Mouse (Mus musculus) left cerebral cortex, postnatal 25 days (tissue): ENCODE data around the gene Vmn1r85. TPM values are rescaled to one million over a fixed set of nuclear protein-coding genes. Genes with fewer than 3 reads are reported as not detected.
"Not testable (repeated sequence)": the region's sequence is repeated elsewhere in the genome, so short reads cannot be mapped to it uniquely, and the experiment has no call there.

Experiments
- DNase-seq, 2 experiments: peaks; one replicate each; pipeline ENCODE4 v3.0.0; 2022; ENCODE audit warnings: low spot score in 2 of 2, mixed read lengths in 1 of 2
- intact Hi-C: fragments of 180-260 bp; cut with DNase I; formaldehyde crosslinking; loops from one replicate; pipeline ENCODE4 v1.15.1; 2025
- total RNA-seq, 2 experiments: library from RNA; stranded (reverse); gene quantifications; 2 replicates each; pipeline ENCODE4 v1.2.3; 2021

The Vmn1r85 gene
- not detected for total RNA-seq

DNA sequence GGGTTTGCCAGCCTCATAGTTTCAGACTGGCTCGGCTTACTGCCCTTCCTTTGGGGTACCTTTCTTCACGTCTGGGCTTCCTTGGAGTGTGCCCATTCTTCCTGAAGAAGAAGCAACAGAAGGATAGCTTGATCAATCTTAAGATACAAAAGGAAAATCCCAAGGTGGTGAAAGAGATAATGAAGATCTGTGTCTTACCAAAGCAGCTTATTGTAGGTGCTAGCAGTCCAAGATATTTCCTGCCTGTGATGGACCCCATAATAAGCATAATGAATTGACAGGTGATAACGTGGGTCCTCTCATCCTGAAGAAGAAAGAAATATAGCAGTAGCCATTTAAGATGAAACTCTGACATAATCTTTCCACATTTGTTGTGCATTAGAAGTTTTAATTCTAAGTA is at the start of gene Vmn1r85:
Gene Vmn1r85 (minus strand): TSS at position 101 of the 400 bp plus-strand sequence.
- DNase-seq, result no peak
- intact Hi-C loops, result no loop called here

DNA sequence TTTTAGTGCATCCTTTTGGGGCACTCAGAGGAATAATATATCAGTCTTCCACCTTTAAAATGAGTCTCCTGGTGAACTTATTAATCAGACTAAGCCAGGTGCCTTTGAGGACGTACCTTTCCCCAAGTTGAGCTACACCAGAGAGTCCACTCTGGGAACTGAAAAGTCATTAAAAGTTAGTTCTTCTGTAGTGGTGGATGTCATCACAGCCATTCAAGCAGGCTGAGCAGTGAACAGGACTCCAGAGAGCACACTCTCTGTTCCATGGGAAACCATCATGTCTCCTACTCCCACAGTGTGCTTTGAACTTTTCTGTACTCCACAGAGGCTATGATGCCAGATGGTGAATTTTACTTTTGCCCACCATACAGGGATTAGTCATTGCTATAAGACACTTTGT is 45.1 kb upstream of the Vmn1r85 start, which contains the start of gene Vmn1r87:
Gene Vmn1r87 (minus strand): TSS at position 101 of the 400 bp plus-strand sequence.
- DNase-seq, result no peak
- intact Hi-C loops, result no loop called here

DNA sequence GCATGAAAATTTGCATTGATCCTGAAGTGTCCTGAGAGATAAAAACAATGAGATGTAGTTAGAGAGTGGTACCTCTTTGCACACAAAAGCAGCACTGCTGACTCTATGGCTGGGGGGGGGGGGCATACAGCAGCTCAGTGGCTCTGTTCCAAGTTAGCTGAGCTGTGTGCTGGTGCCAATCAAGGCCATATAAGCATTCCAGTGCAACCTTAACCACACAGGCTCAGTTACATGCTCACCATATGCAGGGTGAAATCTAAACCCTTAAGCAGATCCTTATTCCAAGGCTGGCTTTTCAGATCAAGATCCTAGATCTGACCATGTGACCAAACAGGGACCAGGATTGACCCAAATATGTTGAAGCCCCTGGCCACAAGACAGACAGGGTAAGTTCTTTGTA is 42.4 kb upstream of the Vmn1r85 start:
- no peak for DNase-seq
- intact Hi-C loops, result no loop called here

DNA sequence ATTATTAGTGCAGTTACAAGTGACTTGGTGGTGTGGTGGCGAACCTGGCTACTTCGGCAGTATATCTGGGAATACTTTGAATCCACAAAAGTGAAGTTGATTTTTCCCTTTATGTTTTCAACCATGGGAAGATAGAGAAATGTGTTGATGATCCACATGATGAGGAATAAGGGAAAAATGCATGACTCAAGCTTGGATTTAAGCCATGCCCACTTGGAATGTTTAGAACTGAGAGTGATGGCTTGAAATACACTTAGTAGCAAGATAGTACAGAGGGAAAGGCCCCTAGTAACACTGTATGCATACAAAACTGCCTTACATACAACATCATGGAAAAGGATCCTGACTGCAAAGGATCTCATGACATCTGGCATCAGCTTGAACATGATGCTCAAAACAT is 36.9 kb upstream of the Vmn1r85 start:
- intact Hi-C loops, result no loop called here
- DNase-seq, result no peak

DNA sequence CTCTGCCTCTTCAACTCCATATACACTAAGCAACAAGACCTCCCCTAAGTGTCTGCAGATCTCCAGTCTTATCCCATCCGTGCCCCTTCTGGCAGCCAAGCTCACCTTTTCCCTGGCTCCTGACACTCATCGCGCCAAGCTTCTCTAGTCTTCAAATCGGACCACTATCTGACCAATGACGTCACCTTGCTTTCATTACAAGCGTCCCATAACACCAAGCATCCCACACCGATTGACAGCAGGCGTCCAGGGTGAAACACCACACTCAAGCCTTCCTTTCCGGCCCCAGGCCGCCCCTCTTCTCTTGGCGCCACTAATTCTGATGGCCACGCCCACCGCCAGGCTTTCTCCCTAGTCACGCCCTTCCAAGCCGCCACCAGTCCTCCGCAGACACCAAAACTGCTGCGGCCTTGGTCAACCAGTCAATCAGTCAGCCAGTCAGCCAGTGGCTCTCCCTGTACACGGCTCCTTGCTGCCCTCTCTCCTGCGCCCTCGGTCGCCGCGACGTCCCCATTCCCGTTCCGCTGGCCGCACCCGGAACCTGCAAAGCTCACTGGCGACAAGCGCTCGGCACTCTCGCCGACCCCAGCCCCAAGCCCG is 28.7 kb upstream of the Vmn1r85 start:
- intact Hi-C loops, DNase-seq: not testable (repeated sequence)

DNA sequence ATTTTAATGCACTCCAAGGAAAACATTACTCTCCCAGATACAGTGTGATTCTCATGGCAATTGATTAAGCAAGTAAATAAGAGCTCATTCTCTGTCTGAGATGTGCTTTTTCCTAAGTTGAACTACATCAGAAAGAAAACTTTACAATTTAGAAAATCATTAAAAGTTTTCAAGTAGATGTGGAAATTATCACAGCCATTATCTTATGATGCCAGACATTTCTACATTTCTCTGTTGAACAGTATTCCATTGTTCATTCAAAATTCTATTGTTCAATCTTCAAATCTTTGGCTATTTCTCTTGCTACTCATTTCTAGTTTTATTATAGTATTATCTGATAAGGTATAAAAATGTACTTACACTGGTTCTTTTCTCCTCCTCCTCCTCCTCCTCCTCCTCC is 24.8 kb upstream of the Vmn1r85 start, which contains the start of gene Vmn1r86:
Gene Vmn1r86 (minus strand): TSS at position 101 of the 400 bp plus-strand sequence.
- DNase-seq, result no peak
- intact Hi-C loops, result no loop called here

DNA sequence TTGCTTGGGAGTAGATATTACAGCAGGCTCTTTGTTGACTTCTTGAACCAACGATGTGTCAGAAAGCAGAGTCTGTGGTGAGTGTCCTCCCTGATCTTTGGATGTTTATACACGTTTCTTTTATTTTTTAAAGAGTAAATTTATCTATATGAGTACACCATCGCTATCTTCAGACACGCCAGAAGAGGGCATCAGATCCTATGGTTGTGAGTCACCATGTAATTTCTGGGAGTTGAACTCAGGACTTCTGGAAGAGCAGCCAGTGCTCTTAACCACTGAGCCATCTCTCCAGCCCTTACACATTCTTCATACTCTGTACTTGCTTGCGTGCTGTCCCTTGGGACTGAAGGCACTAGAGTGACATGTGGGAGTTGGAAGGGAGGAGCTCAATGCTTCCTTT is 22.7 kb downstream of the Vmn1r85 start:
- intact Hi-C loops, result loop anchor here (2.0 to 5.0 kb wide), 2 partner anchors 439 to 1245 kb away; no protein-coding TSS in a partner anchor
- DNase-seq, result no peak

DNA sequence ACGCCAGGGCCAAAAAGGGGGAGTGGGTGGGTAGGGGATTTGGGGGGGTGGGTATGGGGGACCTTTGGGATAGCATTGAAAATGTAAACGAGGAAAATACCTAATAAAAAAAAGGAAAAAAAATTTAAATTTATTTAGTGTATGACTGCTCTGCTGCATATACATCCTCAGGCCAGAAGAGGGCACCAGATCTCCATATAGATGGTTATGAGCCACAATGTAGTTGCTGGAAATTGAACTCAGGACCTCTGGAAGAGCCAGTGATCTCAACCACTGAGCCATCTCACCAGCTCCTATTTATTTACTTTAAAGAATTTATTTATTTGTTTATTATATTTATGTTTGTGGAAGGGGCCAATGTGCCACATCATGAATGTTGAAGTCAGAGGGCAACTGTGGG is 31.6 kb downstream of the Vmn1r85 start:
- intact Hi-C loops, DNase-seq: not testable (repeated sequence)

DNA sequence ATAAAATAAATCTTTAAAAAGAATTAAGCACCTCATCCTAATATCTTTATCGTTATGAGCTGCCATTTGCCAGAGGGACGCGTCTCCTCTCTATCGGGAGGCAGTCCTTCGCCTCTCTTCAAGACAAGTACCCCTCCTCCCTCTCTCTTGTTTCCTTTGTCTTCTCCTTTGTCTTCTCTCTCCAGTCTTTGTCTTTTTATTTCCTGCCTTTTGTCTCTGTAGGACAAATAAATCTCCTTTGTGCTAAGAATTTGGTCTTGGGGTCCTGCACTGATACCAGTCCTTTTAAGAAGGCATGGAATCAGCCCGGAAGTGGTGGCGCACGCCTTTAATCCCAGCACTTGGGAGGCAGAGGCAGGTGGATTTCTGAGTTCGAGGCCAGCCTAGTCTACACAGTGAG is 35.4 kb downstream of the Vmn1r85 start:
- intact Hi-C loops, result loop anchor here (5.0 to 10.0 kb wide), 2 partner anchors 228 to 245 kb away; partner anchors contain the start of gene Zfp329
- DNase-seq, result no peak

DNA sequence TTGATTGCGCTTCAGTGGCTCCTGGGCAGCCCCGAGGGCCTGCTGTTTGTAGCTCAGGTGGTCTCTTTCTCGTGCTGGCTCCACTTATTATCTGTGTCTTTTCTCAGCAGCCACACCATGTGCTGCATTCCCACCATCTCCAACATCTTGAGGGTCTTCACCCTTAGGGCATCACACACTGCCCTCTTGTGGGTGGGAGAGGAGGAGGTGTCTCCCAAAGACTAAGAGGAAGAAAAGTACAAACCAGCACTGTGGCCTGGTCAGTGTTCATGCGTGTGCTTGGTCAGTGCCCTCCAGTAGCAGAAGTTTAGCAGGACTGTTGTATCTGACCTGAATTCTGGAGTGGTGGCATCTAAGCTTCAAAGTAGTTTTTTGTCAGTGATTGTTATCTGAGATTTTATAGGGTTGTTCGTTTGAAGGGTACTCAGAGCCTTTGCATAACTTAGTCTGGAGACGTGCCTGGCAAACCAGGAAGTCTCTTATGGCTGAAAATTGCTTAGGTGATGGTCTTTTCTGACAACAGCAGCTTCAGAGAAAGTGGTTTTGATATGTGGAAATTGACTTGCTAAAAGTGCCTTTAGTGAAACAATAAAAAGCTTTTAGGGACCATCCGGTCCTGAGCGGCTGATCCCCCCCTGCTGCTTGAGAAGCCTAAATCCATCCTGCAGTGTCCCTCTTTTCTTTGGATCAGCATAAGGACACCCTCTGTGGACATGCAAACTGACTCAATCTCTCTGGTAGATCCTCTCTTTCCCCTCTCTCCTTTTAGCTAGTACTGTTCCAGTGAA is 37.9 kb downstream of the Vmn1r85 start:
- intact Hi-C loops, result loop anchor here (5.0 to 10.0 kb wide), 2 partner anchors 230 to 242 kb away; partner anchors contain the start of gene Zfp329

DNA sequence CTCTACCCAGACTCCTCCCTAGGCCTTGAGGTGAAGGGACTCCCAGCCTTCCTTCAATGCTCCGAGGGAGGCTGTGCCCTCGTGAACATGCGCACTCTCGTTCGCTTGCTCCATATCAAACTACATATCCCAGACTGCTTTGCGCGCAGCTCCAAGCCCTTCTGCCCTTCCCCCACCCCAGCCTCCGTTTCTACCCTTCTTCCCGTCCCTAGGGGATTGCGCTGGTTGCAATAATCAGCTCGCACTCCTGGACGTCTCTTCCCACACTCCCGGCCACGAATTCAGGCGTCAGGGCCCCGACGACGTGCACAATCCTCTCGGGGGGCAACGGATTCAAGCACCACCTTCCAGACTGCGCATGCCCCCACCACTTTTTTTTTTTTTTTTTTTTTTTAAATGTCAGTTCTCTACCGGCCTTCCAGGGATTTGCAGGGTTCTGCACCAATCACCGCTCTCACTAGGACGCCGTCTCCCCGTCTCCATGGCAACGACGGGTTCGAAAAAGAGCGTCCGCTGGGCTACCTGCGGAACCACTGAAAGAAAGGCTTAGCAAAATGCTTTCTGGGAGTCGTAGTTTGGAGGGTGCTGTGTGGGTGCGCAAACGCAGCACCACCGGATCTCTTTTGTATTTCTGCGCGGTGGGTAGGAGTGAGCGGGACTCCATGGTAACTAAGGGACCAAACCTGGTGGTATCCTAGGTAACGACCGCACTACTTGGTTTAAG is 40.5 kb downstream of the Vmn1r85 start, which contains the start of gene Mzf1:
Gene Mzf1 (minus strand): TSS at position 478 of the 724 bp plus-strand sequence.
- intact Hi-C loops, result loop anchor here (5.0 to 10.0 kb wide), 3 partner anchors 223 to 240 kb away; partner anchors contain the start of genes Lig1, Zfp329 and Zswim9
- DNase-seq, result peak; percentile 96 to 99

More for the DNA sequence above, 37.9 kb downstream of the Vmn1r85 start:
- no peak for DNase-seq

DNA sequence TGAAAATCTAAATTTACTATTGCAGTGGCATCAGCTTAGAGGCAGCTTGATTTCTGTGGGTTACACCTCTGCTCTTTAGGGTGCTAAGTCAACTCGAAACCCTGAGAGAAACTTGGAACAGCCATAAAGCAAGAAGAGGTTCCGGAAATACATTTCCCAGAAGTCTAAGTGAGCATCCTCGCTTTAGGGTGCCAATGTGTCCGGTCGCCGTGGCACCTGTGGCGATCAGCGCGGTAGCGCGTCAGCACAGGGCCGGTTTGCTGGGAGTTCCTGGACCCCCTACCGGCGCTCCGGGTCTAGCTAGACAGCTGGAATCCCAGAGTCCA is 41.0 kb downstream of the Vmn1r85 start:
- intact Hi-C loops, result loop anchor here (5.0 to 10.0 kb wide), 2 partner anchors 223 to 239 kb away; partner anchors contain the start of genes Lig1, Zfp329 and Zswim9
- DNase-seq, result no peak

DNA sequence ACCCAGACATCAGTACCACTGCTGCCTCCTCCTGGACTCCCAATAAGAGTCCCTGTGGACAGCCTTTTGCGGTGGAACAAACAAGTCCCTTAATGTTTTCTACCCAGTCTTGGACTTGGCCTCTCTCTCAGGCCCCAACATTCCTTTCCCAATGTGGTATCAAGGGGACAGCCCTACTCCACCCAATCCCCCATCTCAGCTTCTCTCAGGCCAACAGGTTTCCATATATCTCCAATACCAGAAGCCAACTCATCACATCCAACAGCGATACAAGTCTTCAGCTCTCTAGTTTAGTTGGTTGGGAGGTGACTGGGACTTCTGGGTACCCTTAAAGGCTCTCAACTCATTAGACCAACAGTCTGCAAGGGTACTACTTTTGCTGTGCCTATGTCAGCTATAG is 41.5 kb downstream of the Vmn1r85 start:
- no peak for DNase-seq
- intact Hi-C loops, result loop anchor here (5.0 to 10.0 kb wide), 2 partner anchors 224 to 239 kb away; partner anchors contain the start of genes Lig1, Zfp329 and Zswim9

DNA sequence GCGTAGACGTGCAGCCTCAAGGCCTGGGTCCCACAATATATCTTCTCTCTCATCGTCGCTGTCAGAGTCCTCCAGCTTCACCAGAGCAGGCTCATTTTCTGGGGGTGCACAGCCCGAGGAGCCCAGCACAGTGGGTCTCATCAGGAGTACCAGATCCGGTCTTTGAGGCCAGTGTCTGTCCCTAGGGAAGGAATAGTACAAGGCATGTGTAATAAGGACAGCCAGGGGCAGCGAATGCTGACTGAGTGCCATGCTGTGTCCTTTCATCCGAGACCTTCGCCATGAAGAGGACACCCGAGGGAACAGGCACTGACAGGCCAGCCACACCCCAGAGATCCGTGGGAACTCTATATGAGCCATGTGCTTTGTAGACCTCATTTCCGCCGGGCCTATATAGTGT is 42.0 kb downstream of the Vmn1r85 start:
- intact Hi-C loops, result loop anchor here (5.0 to 10.0 kb wide), 2 partner anchors 224 to 238 kb away; partner anchors contain the start of genes Lig1, Zfp329 and Zswim9
- no peak for DNase-seq

DNA sequence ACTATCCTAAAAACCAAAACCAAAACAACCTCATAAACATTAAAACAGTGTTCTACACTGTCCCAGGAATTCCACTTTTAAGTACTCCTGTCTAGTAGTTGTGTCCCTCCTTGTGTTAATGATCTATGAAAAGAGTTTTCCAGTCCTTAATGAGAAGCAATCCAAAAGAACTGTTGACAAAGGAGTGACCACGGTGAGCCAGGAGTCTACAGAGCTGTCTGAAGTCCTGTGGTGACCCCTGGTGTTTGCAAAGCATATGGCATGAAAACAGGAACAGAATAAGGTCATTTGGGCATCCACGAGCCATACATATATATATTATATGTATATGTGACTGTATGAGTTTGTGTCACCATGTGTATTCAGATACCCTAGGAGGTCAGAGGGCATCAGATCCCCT is 48.9 kb downstream of the Vmn1r85 start:
- intact Hi-C loops, result loop anchor here (1.0 to 2.0 kb wide), 2 partner anchors 37 to 133 kb away; no protein-coding TSS in a partner anchor
- DNase-seq, result peak in 1 of 2 experiments; percentile 37

DNA sequence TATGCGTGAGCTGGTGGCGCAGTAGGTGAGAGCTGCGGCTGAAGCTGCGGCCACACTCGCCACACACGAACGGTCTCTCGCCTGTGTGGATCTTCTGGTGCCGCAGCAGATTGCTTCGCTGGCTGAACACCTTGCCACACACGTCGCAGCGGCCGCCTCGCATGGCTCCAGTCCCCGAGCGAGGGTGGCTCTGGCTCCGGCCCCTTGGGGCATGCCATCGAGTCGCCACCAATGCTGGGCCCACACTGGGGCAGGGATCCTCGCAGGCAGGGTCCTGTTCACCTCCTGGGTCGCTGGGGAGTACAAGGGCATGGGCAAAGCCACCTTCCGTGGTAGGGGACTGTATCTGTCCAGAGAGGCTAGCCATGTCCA is 50.7 kb downstream of the Vmn1r85 start:
- intact Hi-C loops, result no loop called here

DNA sequence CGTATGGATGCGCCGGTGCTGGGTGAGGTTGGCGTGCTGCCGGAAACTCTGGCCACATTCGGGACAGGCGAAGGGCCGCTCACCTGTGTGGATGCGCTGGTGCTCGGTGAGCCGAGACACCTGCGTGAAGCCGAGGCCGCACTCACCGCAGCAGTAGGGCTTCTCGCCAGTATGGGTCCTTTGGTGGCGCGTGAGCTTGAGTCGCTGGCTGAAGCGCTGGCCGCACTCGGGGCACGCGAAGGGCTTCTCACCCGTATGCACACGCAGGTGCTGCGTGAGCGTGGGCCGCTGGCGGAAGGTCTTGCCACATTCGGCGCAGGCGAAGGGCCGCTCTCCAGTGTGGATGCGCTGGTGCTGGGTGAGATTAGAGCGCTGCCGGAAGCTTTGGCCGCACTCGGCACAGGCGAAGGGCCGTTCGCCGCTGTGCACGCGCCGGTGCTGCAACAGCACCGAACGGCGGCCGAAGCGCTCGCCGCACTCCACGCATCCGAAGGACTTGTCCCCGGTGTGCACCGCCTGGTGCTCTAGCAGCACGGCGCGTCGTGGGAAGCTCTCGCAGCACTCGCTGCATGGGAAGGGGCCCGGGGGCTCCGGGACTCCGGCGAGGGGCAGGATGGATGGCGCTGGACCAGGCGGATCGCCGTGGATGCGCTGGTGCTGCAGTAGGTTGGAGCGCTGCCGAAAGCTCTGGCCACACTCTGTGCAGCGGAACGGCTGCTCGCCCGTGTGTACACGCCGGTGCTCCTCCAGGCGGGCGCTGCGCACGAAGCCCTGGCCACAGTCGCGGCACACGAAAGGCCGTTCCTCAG is 51.3 kb downstream of the Vmn1r85 start:
- intact Hi-C loops, result no loop called here
- peak; percentile 54 to 56 for DNase-seq

More for the DNA sequence above, 50.7 kb downstream of the Vmn1r85 start:
- no peak for DNase-seq

DNA sequence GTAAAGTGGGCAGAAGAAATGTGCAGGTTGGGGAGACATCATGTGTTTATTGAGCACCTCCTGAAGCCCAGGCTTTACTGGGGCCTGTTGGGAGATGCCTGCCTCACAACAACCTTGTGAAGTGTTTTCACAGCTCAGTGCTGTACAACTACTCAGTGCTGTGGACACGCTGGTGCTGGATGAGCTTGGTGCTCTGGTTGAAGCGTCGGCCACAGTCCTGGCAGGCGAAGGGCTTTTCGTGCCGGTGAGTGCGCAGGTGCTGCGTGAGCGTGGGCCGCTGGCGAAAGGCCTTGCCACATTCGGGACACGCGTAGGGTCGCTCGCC is 51.9 kb downstream of the Vmn1r85 start:
- intact Hi-C loops, result no loop called here
- peak in 1 of 2 experiments; percentile 9 for DNase-seq

DNA sequence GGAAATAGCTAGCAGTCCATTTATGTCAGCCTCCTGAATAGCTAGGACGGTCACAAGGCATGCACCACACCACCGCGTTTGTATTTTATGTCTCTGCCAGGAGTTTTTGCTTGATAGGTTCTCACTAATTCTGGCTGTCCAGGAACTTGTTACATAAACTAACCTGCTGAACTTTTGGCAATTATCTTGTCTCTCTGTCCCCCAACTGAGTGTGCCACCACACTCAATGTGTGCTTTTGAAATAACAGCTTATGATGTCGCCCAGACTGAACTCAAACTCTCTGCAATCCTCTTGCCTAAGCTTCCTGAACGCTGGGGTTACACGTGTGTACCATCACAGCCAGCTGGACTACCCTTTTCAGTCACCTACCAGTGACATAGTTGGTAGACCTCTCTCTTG is 52.5 kb downstream of the Vmn1r85 start:
- intact Hi-C loops, result no loop called here
- DNase-seq, result no peak
